Mouse (Mus musculus) adrenal gland, postnatal 0 days (tissue): Measurements from ENCODE around the gene Lztr1. TPM values are rescaled to one million over a fixed set of nuclear protein-coding genes. Genes with fewer than 3 reads are reported as not detected.

ENCODE experiments used
- polyA plus RNA-seq: library from polyadenylated mRNA; unstranded; fragments of >200 nt; fragmentation: Nextera tagmentation; extraction: Ambion mirVana; gene quantifications from 2 replicates; pipeline ENCODE4 v1.2.1, GENCODE M21; 2015

Gene Lztr1
- 42.0 and 49.2 TPM in 2 replicates for polyA plus RNA-seq

DNA sequence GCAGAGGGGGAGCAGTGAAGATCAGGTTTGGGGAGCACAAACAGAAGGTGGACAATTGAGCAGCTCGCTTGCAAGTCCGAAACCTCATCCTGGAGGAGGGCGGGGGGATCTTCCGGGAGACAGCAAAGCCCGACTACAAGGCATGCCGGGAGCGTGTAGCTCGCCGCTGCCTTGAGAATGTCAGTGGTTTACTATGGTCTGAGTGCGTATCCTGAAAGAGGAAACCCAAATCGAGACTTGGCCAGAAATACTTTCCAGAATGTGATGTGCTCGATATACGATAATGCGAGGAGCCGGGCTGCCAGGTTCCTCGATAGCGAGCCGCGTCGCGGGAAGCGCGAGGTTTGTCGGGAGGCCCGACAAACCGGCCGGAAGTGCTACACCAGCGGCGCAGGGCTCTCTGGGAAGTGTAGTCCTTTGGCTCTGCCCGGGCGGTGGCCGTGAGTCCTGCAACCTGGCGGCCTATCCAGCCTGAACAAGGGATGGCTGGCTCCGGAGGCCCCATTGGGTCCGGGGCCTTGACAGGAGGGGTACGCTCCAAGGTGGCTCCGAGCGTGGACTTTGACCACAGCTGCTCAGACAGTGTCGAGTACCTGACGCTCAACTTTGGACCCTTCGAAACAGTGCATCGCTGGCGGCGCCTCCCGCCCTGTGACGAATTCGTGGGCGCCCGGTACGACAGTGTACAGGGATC, at the start of gene Lztr1:
Gene Lztr1, plus strand, starts transcription at position 143 of the 694 bp plus-strand sequence.

DNA sequence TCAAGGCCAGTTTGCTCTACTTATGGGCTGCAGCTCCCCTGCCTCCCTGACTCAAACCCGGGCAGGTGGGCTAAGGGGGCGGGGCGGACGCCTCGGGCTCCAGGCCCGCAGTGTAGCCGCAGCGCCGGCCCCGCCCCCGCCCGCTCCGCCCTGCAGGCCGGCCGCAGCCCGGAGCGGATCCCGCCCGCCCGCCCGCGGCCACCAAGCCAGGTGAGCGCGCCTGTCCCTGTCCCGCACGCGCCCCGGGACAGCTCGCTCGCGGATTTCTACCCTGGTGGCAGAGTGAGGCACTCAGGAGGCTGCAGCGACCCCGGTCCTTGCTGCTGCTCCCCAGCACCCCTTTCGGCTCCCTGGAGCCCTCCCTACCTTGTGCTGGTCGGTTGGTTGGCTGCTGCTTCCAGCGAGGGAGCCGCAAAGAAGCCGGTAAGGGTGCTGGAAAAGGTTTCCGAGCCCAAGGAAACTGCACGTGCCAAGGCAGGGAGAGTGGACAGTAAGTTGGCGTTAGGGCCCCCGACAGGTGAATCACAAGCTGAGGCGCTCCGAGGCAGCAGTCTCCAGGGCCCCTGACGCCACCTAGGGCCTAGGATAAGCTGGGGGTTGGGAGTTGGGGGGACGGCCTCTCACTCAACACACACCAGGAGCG, 18.9 kb upstream of the Lztr1 start, which contains the start of gene Aifm3:
Gene Aifm3, plus strand, starts transcription at position 143 of the 643 bp plus-strand sequence.

GRCm38 (mm10) chr16:17530640-17531288, 22.3 kb downstream of the Lztr1 start, which contains the start of gene Thap7:
Gene Thap7, minus strand, starts transcription at chr16:17531136.

DNA sequence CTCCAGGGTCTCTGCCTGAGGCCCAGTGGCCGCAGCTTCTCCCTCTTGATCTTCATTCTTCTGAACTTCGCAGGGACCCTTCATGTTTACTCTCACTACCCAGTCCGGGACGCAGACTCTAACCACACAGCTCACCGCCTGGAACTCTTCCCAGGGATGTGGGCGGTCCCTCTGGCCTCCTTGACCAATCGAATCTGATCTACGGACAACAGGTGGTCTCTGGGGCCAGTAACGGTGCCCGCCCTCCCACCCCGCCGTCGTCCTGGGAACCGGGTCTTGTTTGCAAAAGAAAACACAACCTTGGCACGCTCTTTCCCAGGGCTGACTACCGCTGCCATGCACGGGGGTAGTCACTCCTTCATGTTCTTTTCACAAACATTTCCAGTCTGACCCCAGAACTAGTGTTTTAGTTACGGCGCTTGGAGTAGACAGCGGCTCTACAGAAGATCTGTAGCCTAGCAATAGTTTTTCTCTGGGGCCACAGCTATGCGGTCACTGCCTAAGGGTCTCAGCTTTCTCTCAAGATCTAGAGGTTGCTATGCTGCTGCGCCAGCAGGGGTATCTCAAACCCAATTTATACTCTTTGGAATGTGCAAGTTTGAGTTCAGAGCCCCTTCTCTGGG, 52.8 kb downstream of the Lztr1 start, which contains the start of gene Lrrc74b:
Gene Lrrc74b, minus strand, starts transcription at position 120 of the 623 bp plus-strand sequence.

GRCm38 (mm10) chr16:17561751-17562208, 53.3 kb downstream of the Lztr1 start, which contains the start of gene P2rx6:
Gene P2rx6, plus strand, starts transcription at chr16:17561885.

Other genes with a start within 250 kb of the Lztr1 start
- 7.2 and 17.5 TPM in 2 replicates for gene Tmem191c, start 232.6 kb upstream of the Lztr1 start, polyA plus RNA-seq
- gene Serpind1, start 177.3 kb upstream of the Lztr1 start, polyA plus RNA-seq: 6.1 and 6.9 TPM in 2 replicates
- 10.1 and 11.3 TPM in 2 replicates for gene Snap29, start 102.7 kb upstream of the Lztr1 start, polyA plus RNA-seq
- 18.3 and 19.6 TPM in 2 replicates for gene Pi4ka, start 102.4 kb upstream of the Lztr1 start, polyA plus RNA-seq
- 33.2 and 39.0 TPM in 2 replicates for gene Crkl, start 56.7 kb upstream of the Lztr1 start, polyA plus RNA-seq
- 2.3 and 6.2 TPM in 2 replicates for gene Aifm3, start 19.1 kb upstream of the Lztr1 start, polyA plus RNA-seq
- 54.2 and 57.5 TPM in 2 replicates for gene Thap7, start 22.4 kb downstream of the Lztr1 start, polyA plus RNA-seq
- gene Lrrc74b, start 52.6 kb downstream of the Lztr1 start, polyA plus RNA-seq: 0.30 and 0.52 TPM in 2 replicates
- 0.81 and 0.96 TPM in 2 replicates for gene P2rx6, start 53.2 kb downstream of the Lztr1 start, polyA plus RNA-seq
- 10.7 and 23.6 TPM in 2 replicates for gene Slc7a4, start 74.5 kb downstream of the Lztr1 start, polyA plus RNA-seq
- gene Smpd4, start 110.7 kb downstream of the Lztr1 start, polyA plus RNA-seq: 10.5 and 12.4 TPM in 2 replicates
- 11.4 and 16.4 TPM in 2 replicates for gene Ccdc74a, start 137.8 kb downstream of the Lztr1 start, polyA plus RNA-seq
- gene Med15, start 224.2 kb downstream of the Lztr1 start, polyA plus RNA-seq: 21.9 and 32.5 TPM in 2 replicates